10 mouse cellular contexts compared by ENCODE assay signal in the genomic region with DNA sequence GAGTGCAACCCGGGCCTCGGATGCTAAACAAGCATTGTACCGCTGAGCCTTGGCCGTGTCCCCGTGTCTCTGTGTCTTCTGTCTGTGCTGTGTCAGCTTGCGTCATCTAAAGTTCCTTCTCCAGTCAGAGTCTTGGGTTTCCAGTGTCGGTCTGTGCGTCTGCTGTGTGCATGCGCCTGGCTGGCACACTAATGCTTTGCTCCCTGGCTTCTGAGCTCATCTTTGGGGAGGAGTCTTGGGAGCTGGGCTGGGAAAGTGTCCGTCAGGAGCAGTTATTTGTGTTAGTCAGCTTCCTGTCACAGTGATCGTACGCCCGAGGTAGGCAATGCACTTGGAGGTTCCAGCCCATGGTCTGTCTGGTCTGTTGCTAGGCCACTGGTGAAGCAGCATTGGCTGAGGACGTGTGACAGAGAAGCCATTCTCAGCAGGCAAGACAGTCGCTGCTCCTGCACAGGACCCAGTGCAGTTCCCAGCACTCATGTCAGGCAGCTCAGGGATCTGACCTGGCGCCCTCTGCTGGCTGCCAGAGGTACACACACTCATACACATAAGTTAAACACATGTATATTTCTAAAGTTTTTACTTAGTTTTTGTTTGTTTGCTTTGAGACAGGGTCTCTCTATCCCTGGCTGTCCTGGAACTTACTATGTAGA. TPM values are rescaled to one million over a fixed set of nuclear protein-coding genes. Genes with fewer than 3 reads are reported as not detected.
A peak's percentile ranks its signal among the peaks of the same experiment; 100 is the strongest.
DNase-seq lines count a peak whose midpoint lies in the region; ATAC-seq and TF ChIP-seq lines count a peak whose summit lies in the region.
"Had no signal": no experiment of that assay in that cellular context is flagged by ENCODE, and none has a peak within 500 bp of the region (broad histone marks: within the 10 kb centered on the region; RNA-seq: fewer than 3 reads in every experiment).

No protein-coding gene starts in this region.

- no peak for DNase-seq in lung, adult 2 months
- DNase-seq in lung, postnatal 25 days (ENCODE audit: low spot score), result no peak
- peak; percentile 90 for DNase-seq in MN1 (ENCODE audit: low spot score)
- DNase-seq in liver, result peak; percentile 63
- DNase-seq in thymus, postnatal 0 days (ENCODE audit: low spot score), result peak; percentile 39
- no peak for DNase-seq in embryonic facial prominence, embryonic 10.5 days (ENCODE audit: low spot score)
- DNase-seq: cerebellum, postnatal 25 days; gastrocnemius, postnatal 36 days had no signal

- H3K9me3 ChIP-seq in embryonic facial prominence, embryonic 10.5 days, result peaks cover 9% of the 10 kb centered on the region; the same call in 1 of the 2 replicates
- H3K9me3 ChIP-seq in forebrain, embryonic 13.5 days (replicated peaks), result no peaks in the 10 kb centered on the region
- H3K9me3 ChIP-seq: neural tube, embryonic 13.5 days had no signal

- WGBS in lung, adult 2 months, result 75% methylated on average over 16 of the region's 16 CpGs
- 77% methylated on average over 16 of the region's 16 CpGs for WGBS in embryonic facial prominence, embryonic 10.5 days
- WGBS in forebrain, embryonic 13.5 days, result 79% methylated on average over 16 of the region's 16 CpGs

- peak; percentile 58 for TF ChIP-seq CTCF in lung, adult 2 months (IDR thresholded peaks at IDR 0.05; ENCODE audit: insufficient read depth, low read length)

- no peak overlapping the region for H3K4me2 ChIP-seq in forebrain, embryonic 13.5 days
- H3K4me2 ChIP-seq: neural tube, embryonic 13.5 days had no signal

- no peak for TF ChIP-seq POLR2A in lung, adult 2 months (IDR thresholded peaks at IDR 0.05; ENCODE audit: borderline replicate concordance, extremely low read depth, low read depth, low read length)

- no peak overlapping the region for H3K4me3 ChIP-seq in lung, adult 2 months (replicated peaks; ENCODE audit: extremely low read depth, low read depth, low read length)
- H3K4me3 ChIP-seq in embryonic facial prominence, embryonic 10.5 days, result no peak overlapping the region
- H3K4me3 ChIP-seq in forebrain, embryonic 13.5 days, result no peak overlapping the region
- H3K4me3 ChIP-seq: neural tube, embryonic 13.5 days had no signal

- no peak overlapping the region for H3K27ac ChIP-seq in embryonic facial prominence, embryonic 10.5 days (replicated peaks)
- no peak overlapping the region for H3K27ac ChIP-seq in forebrain, embryonic 13.5 days
- H3K27ac ChIP-seq: neural tube, embryonic 13.5 days had no signal

- peaks cover 8% of the 10 kb centered on the region for H3K4me1 ChIP-seq in lung, adult 2 months (ENCODE audit: control insufficient read depth, insufficient read depth, low read length)
- peaks cover 66% of the 10 kb centered on the region for H3K4me1 ChIP-seq in embryonic facial prominence, embryonic 10.5 days
- peaks cover 19% of the 10 kb centered on the region; the same call in 1 of the 2 replicates for H3K4me1 ChIP-seq in forebrain, embryonic 13.5 days

- no peaks in the 10 kb centered on the region for H3K27me3 ChIP-seq in embryonic facial prominence, embryonic 10.5 days (replicated peaks; ENCODE audit: low read depth, poor library complexity, severe bottlenecking)
- H3K27me3 ChIP-seq in forebrain, embryonic 13.5 days, result no peaks in the 10 kb centered on the region
- H3K27me3 ChIP-seq: neural tube, embryonic 13.5 days had no signal

- H3K36me3 ChIP-seq in embryonic facial prominence, embryonic 10.5 days (replicated peaks), result peaks cover 11% of the 10 kb centered on the region
- no peaks in the 10 kb centered on the region for H3K36me3 ChIP-seq in forebrain, embryonic 13.5 days (ENCODE audit: poor library complexity, severe bottlenecking)
- H3K36me3 ChIP-seq: neural tube, embryonic 13.5 days had no signal

- no peak for ATAC-seq in forebrain, embryonic 13.5 days

- no peak overlapping the region for H3K9ac ChIP-seq in forebrain, embryonic 13.5 days
- H3K9ac ChIP-seq: neural tube, embryonic 13.5 days had no signal

RNA-seq across cellular contexts. Expression of gene Ppard, which starts 27.5 kb away (rescaled TPM):
- polyA plus RNA-seq in lung, adult 2 months (2012; rRNA removed), result 33.3 and 41.7 TPM in 2 replicates
- polyA plus RNA-seq in thymus, postnatal 0 days (2015; fragmentation: Nextera tagmentation; extraction: Ambion mirVana), result 2.3 and 3.0 TPM in 2 replicates
- polyA plus RNA-seq in embryonic facial prominence, embryonic 10.5 days (2016; fragmentation: Nextera tagmentation; extraction: Ambion mirVana), result 1.4 and 1.9 TPM in 2 replicates
- 1.4 and 1.8 TPM in 2 replicates for polyA plus RNA-seq in forebrain, embryonic 13.5 days (2015; fragmentation: Nextera tagmentation; extraction: Ambion mirVana)

RNA-seq across cellular contexts. Expression of gene Def6, which starts 52.4 kb away (rescaled TPM):
- 15.2 and 22.0 TPM in 2 replicates for polyA plus RNA-seq in lung, adult 2 months (2012; rRNA removed)
- 201 and 234 TPM in 2 replicates for polyA plus RNA-seq in thymus, postnatal 0 days (2015; fragmentation: Nextera tagmentation; extraction: Ambion mirVana)
- 3.4 and 3.7 TPM in 2 replicates for polyA plus RNA-seq in embryonic facial prominence, embryonic 10.5 days (2016; fragmentation: Nextera tagmentation; extraction: Ambion mirVana)
- polyA plus RNA-seq in forebrain, embryonic 13.5 days (2015; fragmentation: Nextera tagmentation; extraction: Ambion mirVana), result 3.3 and 3.6 TPM in 2 replicates

RNA-seq across cellular contexts. Expression of gene Fance, which starts 53.3 kb away (rescaled TPM):
- 18.2 and 21.7 TPM in 2 replicates for polyA plus RNA-seq in lung, adult 2 months (2012; rRNA removed)
- 20.7 and 27.6 TPM in 2 replicates for polyA plus RNA-seq in thymus, postnatal 0 days (2015; fragmentation: Nextera tagmentation; extraction: Ambion mirVana)
- 28.4 and 30.9 TPM in 2 replicates for polyA plus RNA-seq in embryonic facial prominence, embryonic 10.5 days (2016; fragmentation: Nextera tagmentation; extraction: Ambion mirVana)
- polyA plus RNA-seq in forebrain, embryonic 13.5 days (2015; fragmentation: Nextera tagmentation; extraction: Ambion mirVana), result 22.6 and 24.6 TPM in 2 replicates

Comparison
In these comparisons a context has a peak if more than half of its experiments do, and no peak if none do; other contexts are left out.
1. DNase-seq: peak in MN1 (single experiment), liver (single experiment) and thymus, postnatal 0 days (single experiment); none in lung, adult 2 months (single experiment), lung, postnatal 25 days (single experiment) and embryonic facial prominence, embryonic 10.5 days (single experiment).